Comparison of ENCODE assay signal across 18 mouse cellular contexts in genomic region chr15:5623021-5623420, GRCm38 (mm10).
"Had no signal": no experiment of that assay in that cellular context is flagged by ENCODE, and none has a peak within 500 bp of the region (broad histone marks: within the 10 kb centered on the region; RNA-seq: fewer than 3 reads in every experiment).

No protein-coding gene starts in this region.

- ATAC-seq: forebrain, embryonic 13.5 days; forebrain, embryonic 14.5 days; forebrain, embryonic 15.5 days; forebrain, embryonic 16.5 days; forebrain, postnatal 0 days had no signal

- DNase-seq: cerebellum, postnatal 10 days; cerebellum, postnatal 14 days; cerebellum, postnatal 25 days; cerebellum, postnatal 36 days; embryo, embryonic 11 days; forebrain, postnatal 0 days; gastrocnemius, adult 2 months; gastrocnemius, postnatal 10 days; gastrocnemius, postnatal 14 days; gastrocnemius, postnatal 25 days; gastrocnemius, postnatal 36 days; heart, adult 11 months; heart, adult 18-20 months; heart, adult 2 months had no signal
